Mouse (Mus musculus) MEL (cell line): Measurements from ENCODE around the gene Eef1akmt2. TPM values are rescaled to one million over a fixed set of nuclear protein-coding genes. Genes with fewer than 3 reads are reported as not detected.

Experiments used
- DNase-seq: peaks from one replicate; pipeline ENCODE4 v3.0.0; 2011; ENCODE audit warnings: low read depth, low spot score
- H3K27ac ChIP-seq: 2 replicates; pipeline ENCODE4 v1.5.1; 2012; ENCODE audit warnings: low read depth, mild to moderate bottlenecking, control low read depth, low read length, moderate library complexity; ENCODE audit not compliant: control insufficient read depth
- H3K27me3 ChIP-seq, 2 experiments: fragments of 150-350 bp in 1 of 2; sonication (generic) in 1 of 2; 2 replicates each; pipeline ENCODE4 v1.6.1; 2012; ENCODE audit warnings: low read length in 2 of 2, mild to moderate bottlenecking in 2 of 2, improper control_type of control experiment in 1 of 2, moderate library complexity in 1 of 2; ENCODE audit not compliant: insufficient read depth in 2 of 2, control insufficient read depth in 1 of 2
- H3K36me3 ChIP-seq, 2 experiments: 2 replicates each; pipeline ENCODE4 v1.6.1; 2012 to 2014; ENCODE audit warnings: low read length in 2 of 2, improper control_type of control experiment in 1 of 2, inconsistent platforms in 1 of 2, mild to moderate bottlenecking in 1 of 2; ENCODE audit not compliant: insufficient read depth in 2 of 2, control insufficient read depth in 1 of 2
- H3K4me1 ChIP-seq, 2 experiments: fragments of 150-350 bp in 1 of 2; sonication (generic) in 1 of 2; 2 replicates each; pipeline ENCODE4 v1.6.1; 2012; ENCODE audit warnings: low read length in 2 of 2, improper control_type of control experiment in 1 of 2, mild to moderate bottlenecking in 1 of 2; ENCODE audit not compliant: insufficient read depth in 2 of 2, control insufficient read depth in 1 of 2
- H3K4me3 ChIP-seq, 2 experiments: fragments of 150-350 bp in 1 of 2; sonication (generic) in 1 of 2; 2 replicates each; pipeline ENCODE4 v1.5.1; 2012; ENCODE audit warnings: low read depth in 2 of 2, low read length in 2 of 2, mild to moderate bottlenecking in 2 of 2, moderate library complexity in 2 of 2, control low read depth in 1 of 2, improper control_type of control experiment in 1 of 2; ENCODE audit not compliant: control insufficient read depth in 1 of 2, insufficient read depth in 1 of 2
- H3K79me2 ChIP-seq: 2 replicates; pipeline ENCODE4 v1.6.1; 2012; ENCODE audit warnings: mild to moderate bottlenecking, low read length, moderate library complexity; ENCODE audit not compliant: control insufficient read depth, poor library complexity, insufficient read depth
- H3K9ac ChIP-seq: 2 replicates; pipeline ENCODE4 v1.6.1; 2012; ENCODE audit warnings: low read depth, mild to moderate bottlenecking, control low read depth, low read length, moderate library complexity; ENCODE audit not compliant: control insufficient read depth, poor library complexity, severe bottlenecking
- H3K9me3 ChIP-seq: fragments of 150-350 bp; sonication (generic); replicated peaks from 2 replicates; pipeline ENCODE4 v1.6.1; 2012; ENCODE audit warnings: mild to moderate bottlenecking, low read length, improper control_type of control experiment, moderate library complexity; ENCODE audit not compliant: insufficient read depth
- BHLHE40 ChIP-seq: IDR thresholded peaks from 2 replicates; pipeline ENCODE4 v1.6.1; 2012; ENCODE audit warnings: low read depth, mild to moderate bottlenecking, inconsistent platforms, low read length, improper control_type of control experiment, borderline replicate concordance
- CHD2 ChIP-seq: IDR thresholded peaks from 2 replicates; pipeline ENCODE4 v1.6.1; 2011; ENCODE audit warnings: low read length, improper control_type of control experiment
- ELF1 ChIP-seq: IDR thresholded peaks from 2 replicates; pipeline ENCODE4 v1.6.1; 2014; ENCODE audit warnings: low read depth, mild to moderate bottlenecking, inconsistent platforms, low read length, improper control_type of control experiment, moderate library complexity
- GABPA ChIP-seq: IDR thresholded peaks from 2 replicates; pipeline ENCODE4 v1.6.1; 2012; ENCODE audit warnings: low read depth, mild to moderate bottlenecking, inconsistent platforms, low read length, improper control_type of control experiment, moderate library complexity
- GATA1 ChIP-seq: IDR thresholded peaks from 2 replicates; pipeline ENCODE4 v1.6.1; 2011; ENCODE audit warnings: low read depth, low read length, improper control_type of control experiment
- HCFC1 ChIP-seq: IDR thresholded peaks from 2 replicates; pipeline ENCODE4 v1.6.1; 2012; ENCODE audit warnings: low read depth, mild to moderate bottlenecking, inconsistent platforms, low read length, improper control_type of control experiment, moderate library complexity
- JUND ChIP-seq: IDR thresholded peaks from 2 replicates; pipeline ENCODE4 v1.6.1; 2011; ENCODE audit warnings: low read depth, mild to moderate bottlenecking, improper control_type of control experiment, low read length
- MAFK ChIP-seq: IDR thresholded peaks from 2 replicates; pipeline ENCODE4 v1.6.1; 2011; ENCODE audit warnings: low read depth, mild to moderate bottlenecking, low read length, improper control_type of control experiment, borderline replicate concordance
- MEF2A ChIP-seq: IDR thresholded peaks from 2 replicates; pipeline ENCODE4 v1.6.1; 2014; ENCODE audit warnings: low read depth, mild to moderate bottlenecking, inconsistent platforms, low read length, improper control_type of control experiment; ENCODE audit not compliant: poor library complexity, insufficient replicate concordance, severe bottlenecking; ENCODE audit errors: extremely low read depth
- MYC ChIP-seq: IDR thresholded peaks from 2 replicates; pipeline ENCODE4 v1.6.1; 2011; ENCODE audit warnings: low read depth, mild to moderate bottlenecking, low read length, improper control_type of control experiment, moderate library complexity
- NRF1 ChIP-seq: IDR thresholded peaks from 2 replicates; pipeline ENCODE4 v1.6.1; 2014; ENCODE audit warnings: low read depth, mild to moderate bottlenecking, inconsistent platforms, low read length, improper control_type of control experiment, moderate library complexity; ENCODE audit not compliant: poor library complexity, insufficient read depth, severe bottlenecking
- POLR2A ChIP-seq, 2 experiments: IDR thresholded peaks; 2 replicates each; pipeline ENCODE4 v1.6.1; 2011 to 2012; ENCODE audit warnings: low read length in 2 of 2, mild to moderate bottlenecking in 2 of 2, control low read depth in 1 of 2, improper control_type of control experiment in 1 of 2, low read depth in 1 of 2, moderate library complexity in 1 of 2; ENCODE audit not compliant: control insufficient read depth in 1 of 2, insufficient read depth in 1 of 2, poor library complexity in 1 of 2
- POLR2AphosphoS2 ChIP-seq: IDR thresholded peaks from 2 replicates; pipeline ENCODE4 v1.6.1; 2011; ENCODE audit warnings: low read length, improper control_type of control experiment
- RAD21 ChIP-seq: IDR thresholded peaks from 2 replicates; pipeline ENCODE4 v1.6.1; 2011; ENCODE audit warnings: mild to moderate bottlenecking, low read depth, low read length, improper control_type of control experiment
- SMC3 ChIP-seq: IDR thresholded peaks from 2 replicates; pipeline ENCODE4 v1.6.1; 2011; ENCODE audit warnings: low read depth, low read length, improper control_type of control experiment
- TAL1 ChIP-seq: IDR thresholded peaks from 2 replicates; pipeline ENCODE4 v1.6.1; 2012; ENCODE audit warnings: mild to moderate bottlenecking, inconsistent platforms, low read length, moderate library complexity, mixed read lengths
- TBP ChIP-seq: IDR thresholded peaks from 2 replicates; pipeline ENCODE4 v1.8.0; 2011; ENCODE audit warnings: low read depth, low read length, improper control_type of control experiment
- TCF12 ChIP-seq: IDR thresholded peaks from 2 replicates; pipeline ENCODE4 v1.6.1; 2014; ENCODE audit warnings: low read depth, mild to moderate bottlenecking, inconsistent platforms, low read length, improper control_type of control experiment, moderate library complexity
- USF2 ChIP-seq, 2 experiments: IDR thresholded peaks; 2 replicates each; pipeline ENCODE4 v1.6.1; 2011 to 2012; ENCODE audit warnings: improper control_type of control experiment in 2 of 2, low read length in 2 of 2, borderline replicate concordance in 1 of 2, inconsistent platforms in 1 of 2, low read depth in 1 of 2, mild to moderate bottlenecking in 1 of 2; ENCODE audit not compliant: insufficient read depth in 1 of 2
- ZC3H11A ChIP-seq: IDR thresholded peaks from 2 replicates; pipeline ENCODE4 v1.6.1; 2012; ENCODE audit warnings: low read depth, mild to moderate bottlenecking, inconsistent platforms, low read length, improper control_type of control experiment
- ZMIZ1 ChIP-seq: IDR thresholded peaks from 2 replicates; pipeline ENCODE4 v1.6.1; 2012; ENCODE audit warnings: low read depth, mild to moderate bottlenecking, inconsistent platforms, low read length, improper control_type of control experiment, moderate library complexity
- polyA plus RNA-seq, 2 experiments: library from polyadenylated mRNA; stranded (reverse) in 1 of 2; unstranded in 1 of 2; fragments of >175 nt in 1 of 2; fragments of >200 nt in 1 of 2; gene quantifications; 2 replicates each; pipeline versions ENCODE4 v1.2.1 to v1.2.4; 2012; ENCODE audit warnings: low replicate concordance in 2 of 2, low read depth in 1 of 2; ENCODE audit not compliant: insufficient read length in 2 of 2, insufficient read depth in 1 of 2, missing spikeins in 1 of 2
- total RNA-seq: library from RNA; depleted of rRNA; stranded (reverse); fragments of 300-350 nt; gene quantifications from 2 replicates; pipeline ENCODE4 v1.2.3, GENCODE M21; 2012

The Eef1akmt2 gene
- total and polyA plus RNA-seq, 3 experiments = 26.9 to 330 (median 27.0) TPM

- no peak overlapping the region for H3K9ac ChIP-seq
- no peaks in the 10 kb centered on the region for H3K27me3 ChIP-seq
- no peaks in the 10 kb centered on the region; a peak in 2 of 4 replicates for H3K36me3 ChIP-seq
- no peak overlapping the region for H3K27ac ChIP-seq
- TF ChIP-seq GATA1 (no peak), ELF1 (no peak), TBP (no peak), BHLHE40 (no peak), USF2 (IDR thresholded peaks at IDR 0.05; ENCODE audit: borderline replicate concordance in 1 of 2, insufficient read depth in 1 of 2, low read depth in 1 of 2, low read length in 2 of 2) (no peak), HCFC1 (no peak), TAL1 (no peak), CHD2 (no peak), GABPA (no peak), JUND (no peak), ZMIZ1 (no peak), SMC3 (no peak), TCF12 (no peak), MAFK (no peak)
- no peaks in the 10 kb centered on the region for H3K79me2 ChIP-seq
- no peaks in the 10 kb centered on the region; a peak in 1 of 4 replicates for H3K4me1 ChIP-seq
- no peaks in the 10 kb centered on the region for H3K9me3 ChIP-seq
- DNase-seq = no peak
- no peak overlapping the region for H3K4me3 ChIP-seq
Measured at GRCm38 (mm10) chr7:132841287-132841686, 11.2 kb downstream of the Eef1akmt2 start.

GRCm38 (mm10) chr7:132830955-132831354 is 21.5 kb downstream of the Eef1akmt2 start:
- no peak for DNase-seq
- no peak overlapping the region for H3K9ac ChIP-seq
- no peak for TF ChIP-seq RAD21
- no peak for TF ChIP-seq POLR2AphosphoS2
- no peak for TF ChIP-seq MEF2A
- no peak for TF ChIP-seq NRF1
- no peak for TF ChIP-seq USF2 (IDR thresholded peaks at IDR 0.05; ENCODE audit: borderline replicate concordance in 1 of 2, insufficient read depth in 1 of 2, low read depth in 1 of 2, low read length in 2 of 2)
- TF ChIP-seq ZC3H11A = no peak
- TF ChIP-seq MYC = no peak
- TF ChIP-seq SMC3 = no peak
- no peak for TF ChIP-seq POLR2A (IDR thresholded peaks at IDR 0.05; ENCODE audit: control insufficient read depth in 1 of 2, insufficient read depth in 1 of 2, low read depth in 1 of 2, low read length in 2 of 2, poor library complexity in 1 of 2)
- peaks cover 5 to 13% of the 10 kb centered on the region in 2 experiments; a peak in 3 of 4 replicates for H3K4me1 ChIP-seq
- no peaks in the 10 kb centered on the region for H3K79me2 ChIP-seq
- peaks cover 11 to 16% of the 10 kb centered on the region in 2 experiments for H3K36me3 ChIP-seq
- H3K27me3 ChIP-seq = no peaks in the 10 kb centered on the region
- no peak overlapping the region for H3K4me3 ChIP-seq
- H3K9me3 ChIP-seq = no peaks in the 10 kb centered on the region
- H3K27ac ChIP-seq = no peak overlapping the region
